Mouse (Mus musculus) megakaryocyte, embryonic 14.5 days (primary cell): ENCODE measurements at regions not wholly inside any gene's neighbourhood (a gene's known extent, or its start where the extent isn't known, plus 50 kb on each side); places are given as distances from the start of the nearest gene placed in this dataset.

Experiments
- FLI1 ChIP-seq: IDR thresholded peaks from 2 replicates; pipeline ENCODE4 v1.6.1; 2012; ENCODE audit warnings: low read length, inconsistent platforms, mixed read lengths
- GATA1 ChIP-seq: IDR thresholded peaks from 3 replicates; pipeline ENCODE4 v1.6.1; 2012; ENCODE audit warnings: mixed read lengths, low read length, inconsistent platforms, borderline replicate concordance

GRCm38 (mm10) chr9:79233751-79234150 lies 484.9 kb downstream of the Col12a1 start:
- TF ChIP-seq GATA1 (no peak), FLI1 (no peak)
